Mouse (Mus musculus): ENCODE measurements around the gene Sox15.
A peak's percentile ranks its signal among the peaks of the same experiment; 100 is the strongest.

Gene Sox15

GRCm38 (mm10) chr11:69635471-69635870, 19.6 kb upstream of the Sox15 start:
- DNase-seq (ENCODE audit: low spot score in 2 of 2): no peak

DNA sequence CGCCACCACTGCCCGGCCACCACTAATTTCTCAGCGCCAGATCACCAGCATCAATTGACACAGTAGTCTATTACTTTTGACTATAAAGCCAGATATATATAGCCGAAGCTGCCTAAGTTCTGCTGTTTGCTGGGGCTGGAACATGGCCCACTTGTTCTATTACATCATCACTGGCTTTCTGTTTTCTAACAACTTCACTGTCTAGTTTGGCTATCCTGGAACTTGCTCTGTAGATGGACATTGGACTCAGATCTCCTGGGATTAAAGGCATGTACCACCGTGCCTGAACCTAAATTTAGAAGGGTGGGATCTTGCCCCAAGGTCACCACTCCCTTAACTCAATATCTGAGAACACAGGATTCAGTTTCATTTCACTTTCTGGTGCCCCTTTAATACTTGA, 9.3 kb upstream of the Sox15 start:
- no peak for DNase-seq (ENCODE audit: low spot score in 2 of 2)

GRCm38 (mm10) chr11:69653399-69653798, 1.7 kb upstream of the Sox15 start:
- no peak for DNase-seq (ENCODE audit: low spot score in 2 of 2)

- DNase-seq (ENCODE audit: low spot score in 2 of 2): no peak
Observed at GRCm38 (mm10) chr11:69654760-69655159, 354 bp upstream of the Sox15 start.

GRCm38 (mm10) chr11:69656065-69656455, 946 bp downstream of the Sox15 start:
- no peak for DNase-seq (ENCODE audit: low spot score in 2 of 2)

- no peak for DNase-seq (ENCODE audit: low spot score in 2 of 2)
Observed at GRCm38 (mm10) chr11:69656617-69657461, 1.7 kb downstream of the Sox15 start.

DNA sequence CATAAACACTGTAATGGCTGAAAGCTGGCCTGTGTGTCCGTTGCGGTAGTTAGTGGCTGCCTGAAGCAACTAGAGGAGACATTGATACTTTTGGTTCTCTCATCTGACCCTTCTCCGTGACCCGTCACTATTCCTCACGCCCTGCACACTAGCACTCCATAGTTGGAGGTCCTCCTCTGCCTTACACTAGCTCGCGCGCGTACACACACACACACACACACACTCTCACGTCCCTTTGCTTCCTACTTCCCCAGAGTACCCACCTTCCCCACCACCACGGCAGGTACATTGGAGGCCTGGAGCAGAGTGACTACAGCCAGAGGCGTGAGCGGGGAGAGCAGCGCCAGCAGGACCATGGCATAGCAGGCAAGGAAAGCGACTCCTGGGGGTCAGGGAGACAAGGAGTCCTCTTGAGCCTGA, 2.4 kb downstream of the Sox15 start:
- no peak for DNase-seq (ENCODE audit: low spot score in 2 of 2)

- no peak for DNase-seq (ENCODE audit: low spot score in 2 of 2)
Observed at GRCm38 (mm10) chr11:69661221-69661881, 6.2 kb downstream of the Sox15 start.

DNA sequence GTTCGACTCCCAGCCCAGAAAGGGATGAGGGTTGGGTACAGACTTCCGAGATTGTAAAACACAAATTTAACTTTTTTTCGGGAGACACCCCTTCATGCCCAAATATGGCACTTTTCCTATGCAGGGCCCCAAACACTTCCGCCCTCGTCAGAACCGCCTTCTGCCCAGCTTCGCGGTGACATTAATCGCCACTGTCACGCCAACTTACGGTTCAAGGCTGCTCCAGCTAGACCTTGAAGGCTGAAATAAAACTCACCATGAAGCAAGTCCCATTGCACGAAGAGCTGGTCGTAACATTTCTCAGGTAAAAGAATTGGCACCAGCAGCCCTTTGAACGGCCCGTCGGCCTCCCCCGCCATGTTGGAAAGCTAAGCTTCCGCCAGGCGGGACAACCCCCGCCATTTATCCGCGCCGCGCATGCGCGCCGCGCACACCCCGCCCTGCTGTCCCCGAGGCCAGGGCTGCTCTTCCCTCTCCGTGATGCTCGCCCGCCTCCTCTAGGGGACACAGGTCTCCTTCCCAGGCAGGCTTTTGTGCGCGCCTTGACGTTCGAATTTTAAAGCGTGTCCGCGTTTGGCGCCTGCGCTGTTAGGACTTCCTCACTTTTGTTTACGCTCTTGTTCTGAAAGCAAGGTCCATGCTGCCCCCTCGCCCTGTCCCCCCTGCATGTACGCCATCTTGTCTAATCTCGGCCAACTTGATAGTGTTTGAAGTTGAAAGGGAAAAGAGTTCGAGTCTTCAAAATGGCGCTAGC, 7.3 kb downstream of the Sox15 start, which contains the start of gene Mpdu1:
Gene Mpdu1 (minus strand): TSS at position 430 of the 754 bp plus-strand sequence.
- DNase-seq (ENCODE audit: low spot score in 2 of 2): peak; percentile 81 to 88

DNA sequence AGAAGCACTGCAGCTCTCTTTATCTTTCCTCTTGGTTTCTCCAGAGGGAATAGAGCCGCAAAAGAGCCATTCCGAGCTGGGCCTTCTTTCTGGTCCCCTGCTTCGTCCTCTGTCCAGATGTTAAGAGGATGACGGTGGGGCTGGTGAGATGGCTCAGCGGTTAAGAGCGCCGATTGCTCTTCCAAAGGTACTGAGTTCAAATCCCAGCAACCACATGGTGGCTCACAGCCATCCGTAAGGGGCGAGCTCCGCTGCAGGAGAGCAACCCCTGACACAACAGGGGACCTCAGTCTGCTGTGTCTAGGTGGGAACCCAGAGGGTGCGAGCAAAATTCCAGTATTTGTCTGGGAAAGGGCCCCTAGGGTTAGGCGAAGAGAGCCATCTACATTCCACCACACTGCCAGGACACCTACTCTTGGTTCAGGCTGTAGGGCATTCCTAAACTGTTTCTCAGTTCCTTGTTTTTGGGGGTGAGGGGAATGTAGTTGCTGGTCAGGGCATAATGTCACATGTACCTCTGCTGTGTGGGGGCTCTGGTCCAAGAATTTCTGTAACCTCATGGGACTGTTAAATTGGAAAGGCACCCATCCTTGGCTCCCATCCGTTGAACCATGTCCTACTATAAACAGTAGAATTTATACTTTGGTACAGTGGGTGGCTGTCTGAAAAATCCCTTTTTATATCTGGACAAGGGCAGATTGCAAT, 8.0 kb downstream of the Sox15 start:
- DNase-seq (ENCODE audit: low spot score in 2 of 2): no peak

DNA sequence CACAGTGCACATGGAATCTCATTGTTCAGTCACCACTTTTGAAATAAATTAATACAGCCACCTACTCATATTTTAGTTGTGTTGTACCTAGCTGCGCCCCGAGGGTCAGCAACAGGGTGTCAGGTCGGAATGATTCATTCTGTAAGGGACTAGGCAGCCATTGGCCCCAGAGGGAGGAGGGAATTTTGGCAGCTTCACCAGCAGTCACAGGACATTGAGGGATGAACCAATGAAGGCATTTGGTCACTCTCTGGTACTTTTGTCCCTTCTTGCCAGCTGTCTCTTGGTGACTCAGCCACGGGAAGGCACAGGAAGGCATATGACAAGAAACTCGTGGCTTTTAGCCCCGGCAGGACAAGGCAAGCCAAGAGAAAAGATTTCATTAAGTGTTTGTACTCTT, 8.7 kb downstream of the Sox15 start:
- DNase-seq (ENCODE audit: low spot score in 2 of 2): no peak

DNA sequence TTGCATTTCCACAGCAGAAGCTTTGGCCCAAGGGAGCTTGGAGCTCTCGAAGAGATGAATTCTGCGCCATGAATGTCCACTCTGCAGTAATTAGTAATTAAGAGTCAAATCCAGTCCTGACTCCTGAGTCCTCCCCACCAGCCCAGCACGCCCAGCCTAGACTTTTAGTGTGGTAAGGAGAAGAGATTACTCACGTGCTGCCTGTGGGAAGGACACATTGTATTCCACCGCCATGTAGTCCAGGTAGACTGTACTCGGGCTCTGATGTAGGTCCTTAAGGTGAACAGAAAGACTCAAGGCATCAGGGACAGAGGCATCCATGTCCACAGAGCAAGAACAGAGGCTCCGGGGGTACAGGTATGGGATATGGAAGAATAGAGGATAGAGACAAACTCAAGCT, 9.7 kb downstream of the Sox15 start:
- DNase-seq (ENCODE audit: low spot score in 2 of 2): no peak

GRCm38 (mm10) chr11:69665457-69665960, 10.4 kb downstream of the Sox15 start:
- DNase-seq (ENCODE audit: low spot score in 2 of 2): no peak

DNA sequence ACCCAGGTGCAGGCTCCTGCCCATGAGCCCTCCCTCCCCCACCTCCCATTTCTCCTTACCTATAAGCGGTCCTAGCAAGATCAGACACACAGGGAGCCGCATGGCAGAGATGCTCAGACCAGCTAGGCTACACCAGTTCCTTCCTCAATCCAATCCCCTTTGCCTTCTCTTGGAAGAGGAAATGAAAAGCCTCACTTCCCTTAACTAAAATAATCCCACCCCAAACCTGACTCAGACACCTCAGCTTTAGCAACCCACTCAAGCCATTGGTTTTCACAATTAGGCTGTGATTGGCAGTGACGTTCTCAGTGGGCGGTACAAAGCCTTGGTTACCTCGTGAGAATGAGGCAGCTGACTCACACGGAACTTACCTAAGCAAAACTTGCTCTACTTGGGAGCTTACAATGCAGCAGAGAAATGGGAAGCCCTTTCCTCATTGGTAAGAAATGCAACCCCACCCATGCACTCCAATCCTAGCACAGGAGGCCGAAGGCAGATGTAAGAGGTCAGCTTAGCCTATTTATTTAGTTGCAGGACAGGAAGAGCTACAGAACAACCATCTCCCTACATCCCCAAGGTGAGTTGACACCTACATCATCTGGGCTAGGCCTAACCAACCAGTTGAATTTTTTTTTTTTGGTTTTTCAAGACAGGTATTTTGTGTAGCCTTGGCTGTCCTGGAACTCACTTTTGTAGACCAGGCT, 11.0 kb downstream of the Sox15 start, which contains the start of gene Cd68:
Gene Cd68 (minus strand): TSS at position 193 of the 704 bp plus-strand sequence.
- DNase-seq (ENCODE audit: low spot score in 2 of 2): peak in 1 of 2 experiments; percentile 43

DNA sequence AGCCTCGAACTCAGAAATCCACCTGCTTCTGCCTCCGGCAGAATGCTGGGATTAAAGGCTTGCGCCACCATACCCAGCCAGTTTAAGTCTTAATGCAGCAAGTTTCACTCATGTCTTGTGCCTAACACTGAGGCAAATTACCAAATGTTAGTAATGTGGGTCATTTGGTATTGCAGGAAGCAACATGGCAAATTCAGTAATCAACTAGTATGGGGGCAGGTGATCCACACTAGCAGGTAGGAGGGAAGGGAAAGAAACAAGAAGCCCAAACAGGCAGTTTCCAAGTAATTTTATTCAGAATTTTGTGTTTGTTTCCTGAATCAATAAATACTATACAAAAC, 11.5 kb downstream of the Sox15 start:
- no peak for DNase-seq (ENCODE audit: low spot score in 2 of 2)

DNA sequence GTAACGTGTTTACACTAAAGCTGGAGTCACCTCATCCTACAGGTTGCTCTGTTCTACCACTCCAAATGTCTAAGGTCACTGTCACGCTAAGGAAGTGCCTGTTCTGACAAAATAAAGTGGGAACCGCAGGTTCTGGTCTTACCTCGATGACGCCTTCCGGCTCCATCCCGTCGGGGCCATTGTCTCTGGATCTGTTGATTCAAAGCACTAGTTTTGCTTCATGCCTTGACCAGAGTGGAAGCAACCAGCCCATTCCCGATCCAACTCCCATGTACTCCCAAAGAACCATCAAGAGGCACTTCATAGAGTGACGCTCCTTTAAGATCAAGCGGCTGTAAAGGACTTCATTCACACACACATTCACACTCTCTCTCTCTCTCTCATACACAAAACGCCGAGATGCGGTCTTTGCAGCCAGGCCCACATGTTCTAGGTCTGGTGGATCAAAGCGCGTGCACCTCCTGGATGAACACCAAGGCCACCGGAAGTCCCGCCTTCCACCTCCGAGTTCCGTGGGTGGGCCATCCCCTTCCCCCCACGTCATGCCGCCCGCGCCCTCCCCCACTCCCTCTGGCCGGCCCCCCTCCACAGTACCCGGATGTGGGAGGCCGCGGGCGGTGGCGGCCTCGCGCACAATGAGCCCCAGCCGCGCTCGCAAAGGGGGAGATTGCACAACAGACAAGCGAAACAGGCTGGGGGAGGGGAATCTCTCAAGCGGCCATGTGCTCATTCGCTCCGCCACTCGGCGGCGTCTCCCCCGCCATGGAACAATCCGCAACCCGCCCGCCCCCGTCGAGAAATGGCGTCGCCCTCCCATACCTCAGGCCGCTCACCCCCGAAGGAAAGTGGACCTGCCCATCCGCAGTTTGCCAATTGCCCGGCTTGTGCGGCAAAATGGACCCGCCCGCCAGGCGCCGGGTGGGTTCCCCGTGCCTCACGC, 15.9 kb downstream of the Sox15 start:
- peak; percentile 74 to 79 for DNase-seq (ENCODE audit: low spot score in 2 of 2)

GRCm38 (mm10) chr11:69671726-69672124, 16.6 kb downstream of the Sox15 start:
- DNase-seq (ENCODE audit: low spot score in 2 of 2): no peak

- DNase-seq (ENCODE audit: low spot score in 2 of 2): peak; percentile 100
Observed at GRCm38 (mm10) chr11:69672211-69672706, 17.1 kb downstream of the Sox15 start, which contains the start of gene Eif4a1. Gene Eif4a1 (minus strand): TSS chr11:69672423.

- no peak for DNase-seq (ENCODE audit: low spot score in 2 of 2)
Observed at GRCm38 (mm10) chr11:69679144-69679543, 24.0 kb downstream of the Sox15 start.

All from frontal cortex, postnatal 25 days (tissue).